Mouse (Mus musculus) adrenal gland, postnatal 10 days (tissue): ENCODE measurements around the gene Epha6. TPM values are rescaled to one million over a fixed set of nuclear protein-coding genes. Genes with fewer than 3 reads are reported as not detected.
A peak's percentile ranks its signal among the peaks of the same experiment; 100 is the strongest.

ENCODE experiments used
- DNase-seq: peaks from one replicate; pipeline ENCODE4 v3.0.0; 2021; ENCODE audit warnings: mixed read lengths
- microRNA-seq: library from miRNA; unstranded; fragments of <30 nt; microRNA quantifications from one replicate; pipeline ENCODE4 v1.2.0, GENCODE M21; 2021
- total RNA-seq, 2 experiments: library from RNA; stranded (reverse); gene quantifications; 2 replicates each; pipeline ENCODE4 v1.2.3; 2021

Epha6 gene
- total RNA-seq, 2 experiments from 2014 or later: not detected

- DNase-seq: peak; percentile 95
Observed at GRCm38 (mm10) chr16:59639102-59639691, 966.1 kb downstream of the Epha6 start, which contains the start of gene Arl6. Gene Arl6, minus strand, starts transcription at chr16:59639391.

GRCm38 (mm10) chr16:59634598-59634997 is 970.7 kb downstream of the Epha6 start:
- DNase-seq: peak; percentile 8

GRCm38 (mm10) chr16:59621554-59621953 is 983.8 kb downstream of the Epha6 start:
- no peak for DNase-seq

- DNase-seq: peak; percentile 48
Observed at GRCm38 (mm10) chr16:59617167-59617566, 988.2 kb downstream of the Epha6 start.

- no peak for DNase-seq
Observed at GRCm38 (mm10) chr16:59615675-59616074, 989.7 kb downstream of the Epha6 start.

GRCm38 (mm10) chr16:59610750-59611149 is 994.6 kb downstream of the Epha6 start:
- DNase-seq: no peak

GRCm38 (mm10) chr16:59604078-59604781 is 1001.1 kb downstream of the Epha6 start:
- DNase-seq: no peak

Small RNA genes within 50 kb of the gene (microRNA-seq; reads per million reads assigned to microRNA genes)
- not detected for gene Gm24755
